Mouse (Mus musculus) megakaryocyte, adult 5-6 weeks (primary cell): Measurements from ENCODE around the gene Taf11. TPM values are rescaled to one million over a fixed set of nuclear protein-coding genes. Genes with fewer than 3 reads are reported as not detected.
A peak's percentile ranks its signal among the peaks of the same experiment; 100 is the strongest.

Source experiments
- ATAC-seq: 2 replicates; pipeline ENCODE4 v1.8.0; 2016; ENCODE audit warnings: mild to moderate bottlenecking, inconsistent platforms; ENCODE audit not compliant: poor library complexity, severe bottlenecking
- total RNA-seq, 2 experiments: library from RNA; stranded (forward) in 1 of 2; stranded (reverse) in 1 of 2; fragments of 153-499, 151-499 nt in 1 of 2; fragments of 221-1000, 200-1000 nt in 1 of 2; gene quantifications; 2 replicates each; pipeline versions ENCODE4 v1.2.3 to v1.2.4; 2015 to 2017

Gene Taf11
- total RNA-seq, 2 experiments from 2014 or later, result 23.3 to 44.1 TPM

DNA sequence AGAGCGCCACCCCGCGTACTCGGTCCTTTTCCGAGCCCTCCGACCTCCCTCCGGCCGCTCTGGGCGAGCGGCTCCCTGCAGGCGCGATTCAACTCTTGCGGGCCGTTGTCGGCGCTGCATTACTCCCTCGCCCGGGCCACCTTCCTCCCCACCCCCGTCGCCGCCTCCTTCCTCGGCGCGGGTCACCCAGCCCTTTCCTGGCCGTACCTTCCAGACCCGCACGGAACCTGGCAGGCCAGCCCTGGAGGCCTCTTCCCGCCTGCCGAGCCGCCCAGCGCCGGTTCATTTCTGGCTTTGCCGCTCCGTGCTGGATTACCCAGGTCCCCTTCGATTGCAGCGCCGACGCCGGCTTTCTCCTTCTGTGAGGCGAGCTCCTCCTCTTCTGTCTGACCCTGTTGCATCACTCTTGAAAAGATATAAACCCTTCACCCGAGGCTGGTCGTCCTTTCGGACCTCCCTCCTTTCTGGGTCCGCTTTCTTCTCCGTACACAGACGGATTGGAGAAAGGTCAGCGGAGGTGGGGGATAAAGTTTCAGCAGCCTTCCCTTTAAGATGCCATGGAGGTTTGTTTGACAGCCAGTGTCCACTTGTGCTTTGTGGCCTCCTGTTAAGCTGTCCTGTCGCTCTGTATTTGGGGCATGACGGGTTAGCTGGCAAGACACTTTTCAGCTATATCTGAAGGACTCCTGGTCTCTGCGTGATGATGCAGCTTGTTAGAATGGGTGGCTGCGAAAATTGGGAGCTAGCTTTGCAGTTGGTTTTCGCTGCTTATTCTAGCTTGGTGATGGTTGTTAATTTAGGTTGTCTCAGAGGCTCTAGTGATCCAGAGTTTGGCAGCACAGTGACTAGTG is 52.6 kb downstream of the Taf11 start:
- peak; percentile 41 for ATAC-seq

DNA sequence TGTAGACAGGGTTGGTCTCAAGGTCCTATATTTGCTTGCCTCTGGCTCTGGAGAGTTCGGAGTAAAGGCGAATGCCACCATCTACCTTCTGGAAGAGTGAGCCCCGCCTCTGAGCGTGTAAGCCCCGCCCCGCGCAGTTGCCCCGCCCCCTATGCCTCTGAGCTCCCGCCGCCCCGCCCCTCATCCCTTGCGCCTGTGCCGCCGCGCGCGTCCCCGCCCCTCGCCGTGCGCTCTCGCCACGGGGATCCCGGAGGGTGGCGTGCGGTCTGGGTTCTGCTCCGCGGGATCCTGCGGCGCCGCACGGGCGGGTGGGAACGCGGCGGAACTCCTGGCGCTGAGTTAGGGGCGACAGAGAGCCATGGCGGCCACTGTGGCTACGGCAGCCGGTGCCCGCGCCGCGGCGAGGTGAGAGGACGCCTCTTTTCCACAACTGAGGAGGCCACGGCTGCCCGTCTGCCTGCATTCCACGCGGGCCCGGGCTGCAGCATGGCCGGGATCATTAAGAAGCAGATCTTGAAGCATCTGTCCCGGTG is 53.3 kb downstream of the Taf11 start, which contains the start of gene Uhrf1bp1:
Gene Uhrf1bp1, plus strand, starts transcription at position 177 of the 533 bp plus-strand sequence.
- ATAC-seq, result peak; percentile 87

Other genes with a start within 250 kb of the Taf11 start
- gene Spdef, start 180.9 kb downstream of the Taf11 start, total RNA-seq (2015), result not detected in 2 replicates
- gene Spdef, start 180.9 kb downstream of the Taf11 start, total RNA-seq (2017), result not detected in 2 replicates
- gene D17Wsu92e, start 89.2 kb downstream of the Taf11 start, total RNA-seq (2015), result 40.4 and 43.6 TPM in 2 replicates
- gene D17Wsu92e, start 89.2 kb downstream of the Taf11 start, total RNA-seq (2017), result 60.4 and 72.7 TPM in 2 replicates
- 109 and 136 TPM in 2 replicates for gene Snrpc, start 71.7 kb downstream of the Taf11 start, total RNA-seq (2015)
- gene Snrpc, start 71.7 kb downstream of the Taf11 start, total RNA-seq (2017), result 97.1 and 98.6 TPM in 2 replicates
- 2.6 and 3.5 TPM in 2 replicates for gene Uhrf1bp1, start 53.4 kb downstream of the Taf11 start, total RNA-seq (2015)
- gene Uhrf1bp1, start 53.4 kb downstream of the Taf11 start, total RNA-seq (2017), result 3.0 and 3.1 TPM in 2 replicates
- gene Anks1, start 538 bp downstream of the Taf11 start, total RNA-seq (2015), result 17.9 and 25.9 TPM in 2 replicates
- gene Anks1, start 538 bp downstream of the Taf11 start, total RNA-seq (2017), result 22.6 and 23.6 TPM in 2 replicates
- gene Tcp11, start 170.8 kb upstream of the Taf11 start, total RNA-seq (2015), result 0.11 and 1.1 TPM in 2 replicates
- gene Tcp11, start 170.8 kb upstream of the Taf11 start, total RNA-seq (2017), result 0.66 TPM in 1 of 2 replicates, not detected in the other
- not detected in 2 replicates for gene Scube3, start 232.3 kb upstream of the Taf11 start, total RNA-seq (2015)
- gene Scube3, start 232.3 kb upstream of the Taf11 start, total RNA-seq (2017), result not detected in 2 replicates